Mouse (Mus musculus) myocyte (in vitro differentiated cells): ENCODE results near the gene Gipc1. TPM values are rescaled to one million over a fixed set of nuclear protein-coding genes. Genes with fewer than 3 reads are reported as not detected.

Experiments
- H3K27me3 ChIP-seq: one replicate; pipeline ENCODE4 v1.6.1; 2011; ENCODE audit not compliant: control insufficient read depth, insufficient read depth, insufficient read length
- H3K36me3 ChIP-seq: one replicate; pipeline ENCODE4 v1.6.1; 2011; ENCODE audit not compliant: control insufficient read depth, insufficient read depth
- H3K4me2 ChIP-seq: one replicate; pipeline ENCODE4 v1.6.1; 2011; ENCODE audit warnings: low read depth, control low read depth
- H3K4me3 ChIP-seq: one replicate; pipeline ENCODE4 v1.5.1; 2011; ENCODE audit warnings: mild to moderate bottlenecking, control low read depth, moderate library complexity
- H3K79me2 ChIP-seq: one replicate; pipeline ENCODE4 v1.6.1; 2011; ENCODE audit not compliant: control insufficient read depth, insufficient read depth
- H3ac ChIP-seq: one replicate; pipeline ENCODE4 v1.6.1; 2011; ENCODE audit not compliant: control insufficient read depth, insufficient read length
- CEBPB ChIP-seq: IDR thresholded peaks from 2 replicates; pipeline ENCODE4 v1.6.1; 2011; ENCODE audit warnings: mild to moderate bottlenecking, moderate library complexity; ENCODE audit not compliant: poor library complexity, insufficient read depth, severe bottlenecking
- E2F4 ChIP-seq: IDR thresholded peaks from one replicate; pipeline ENCODE4 v1.6.1; 2011; ENCODE audit warnings: mild to moderate bottlenecking, control low read depth, moderate library complexity; ENCODE audit not compliant: insufficient read depth
- MAX ChIP-seq: IDR thresholded peaks from one replicate; pipeline ENCODE4 v1.6.1; 2011; ENCODE audit warnings: low read depth, mild to moderate bottlenecking, control low read depth
- MYOD1 ChIP-seq, 3 experiments: IDR thresholded peaks; one replicate each; pipeline ENCODE4 v1.6.1; 2011; ENCODE audit warnings: control low read depth in 2 of 3, low read depth in 2 of 3, mild to moderate bottlenecking in 2 of 3, moderate library complexity in 1 of 3; ENCODE audit not compliant: insufficient read length in 2 of 3, control insufficient read depth in 1 of 3
- MYOG ChIP-seq, 3 experiments: IDR thresholded peaks; one replicate each; pipeline ENCODE4 v1.6.1; 2011; ENCODE audit warnings: control low read depth in 2 of 3, low read depth in 2 of 3, mild to moderate bottlenecking in 2 of 3; ENCODE audit not compliant: insufficient read length in 2 of 3, control insufficient read depth in 1 of 3, insufficient read depth in 1 of 3
- POLR2A ChIP-seq: IDR thresholded peaks from one replicate; pipeline ENCODE4 v1.6.1; 2011; ENCODE audit warnings: low read depth, mild to moderate bottlenecking, control low read depth, moderate library complexity; ENCODE audit not compliant: insufficient read length
- POLR2AphosphoS2 ChIP-seq: IDR thresholded peaks from one replicate; pipeline ENCODE4 v1.6.1; 2011; ENCODE audit warnings: low read depth, control low read depth; ENCODE audit not compliant: insufficient read length
- REST ChIP-seq: IDR thresholded peaks from one replicate; pipeline ENCODE4 v1.6.1; 2011; ENCODE audit warnings: mild to moderate bottlenecking, control low read depth, moderate library complexity; ENCODE audit not compliant: insufficient read depth, insufficient read length
- SRF ChIP-seq: IDR thresholded peaks from one replicate; pipeline ENCODE4 v1.6.1; 2011; ENCODE audit warnings: low read depth; ENCODE audit not compliant: control insufficient read depth, insufficient read length
- TCF12 ChIP-seq: IDR thresholded peaks from one replicate; pipeline ENCODE4 v1.6.1; 2011; ENCODE audit warnings: mild to moderate bottlenecking, control low read depth; ENCODE audit not compliant: poor library complexity, insufficient read depth, severe bottlenecking
- USF1 ChIP-seq: IDR thresholded peaks from one replicate; pipeline ENCODE4 v1.6.1; 2011; ENCODE audit warnings: low read depth, mild to moderate bottlenecking, control low read depth, moderate library complexity
- polyA plus RNA-seq: library from polyadenylated mRNA; unstranded; fragments of >200 nt; fragmentation: generic; extraction: Trizol; gene quantifications from one replicate; pipeline ENCODE4 v1.2.1, GENCODE M21; 2012; ENCODE audit warnings: missing spikeins

Gene Gipc1
- polyA plus RNA-seq, 1 experiment = 85.5 TPM

DNA sequence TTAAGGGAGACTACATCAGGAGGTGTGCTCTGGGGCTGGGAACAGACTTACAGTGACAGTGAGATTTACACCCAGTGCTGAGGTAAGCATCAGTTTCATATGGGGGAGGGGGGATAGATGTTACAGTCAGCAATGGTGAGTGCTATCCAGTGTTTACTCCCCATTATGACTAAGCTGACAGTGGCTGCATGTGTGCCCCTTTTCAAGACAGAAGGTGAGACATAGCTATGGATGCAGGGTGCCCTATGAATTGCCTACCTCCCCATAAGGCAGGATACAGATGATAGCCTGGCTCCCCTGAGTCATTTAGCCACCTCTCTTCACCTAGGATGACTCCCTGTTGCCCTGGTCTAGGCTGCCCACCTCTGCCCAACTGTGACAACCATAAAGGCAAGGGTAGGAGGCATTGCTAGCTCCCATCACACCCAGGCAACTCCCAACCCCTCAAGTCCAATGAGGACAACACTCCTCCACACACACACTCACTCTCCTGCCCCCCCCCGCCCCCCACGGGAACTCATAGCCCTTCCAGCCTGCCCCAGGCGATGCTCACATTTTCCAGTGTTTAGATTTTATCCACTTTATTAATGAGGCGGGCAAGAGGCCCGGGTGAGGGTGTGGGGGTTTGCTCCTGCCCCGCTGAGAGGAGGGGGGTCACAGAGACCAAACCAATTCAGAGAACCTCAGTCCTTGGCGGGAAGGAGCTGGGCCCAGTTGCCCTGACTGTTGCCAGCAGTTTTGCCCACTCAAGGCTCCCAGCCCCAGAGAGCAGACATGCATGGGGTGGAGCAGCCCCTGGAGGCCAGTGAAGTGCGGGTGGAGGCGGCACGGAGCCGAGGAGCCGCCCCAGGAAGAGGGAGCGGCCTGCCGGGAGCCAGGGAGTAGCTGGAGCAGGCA lies 13.7 kb downstream of the Gipc1 start, which contains the start of gene Ptger1:
TSS of gene Ptger1 (plus strand) at position 710 of the 897 bp plus-strand sequence.
- Histone ChIP-seq H3K36me3 (peaks cover 4% of the 10 kb centered on the region), H3ac (no peak within 1 kb of the TSS), H3K4me2 (peak within 1 kb of the TSS; percentile 4), H3K27me3 (no peaks in the 10 kb centered on the region), H3K79me2 (no peaks in the 10 kb centered on the region), H3K4me3 (no peak within 1 kb of the TSS)
- TF ChIP-seq TCF12 (no peak), MYOG (IDR thresholded peaks at IDR 0.05; ENCODE audit: control insufficient read depth in 1 of 3, insufficient read depth in 1 of 3, insufficient read length in 2 of 3, low read depth in 2 of 3) (no peak), POLR2AphosphoS2 (peak; percentile 90), CEBPB (no peak), SRF (no peak), MAX (no peak)

DNA sequence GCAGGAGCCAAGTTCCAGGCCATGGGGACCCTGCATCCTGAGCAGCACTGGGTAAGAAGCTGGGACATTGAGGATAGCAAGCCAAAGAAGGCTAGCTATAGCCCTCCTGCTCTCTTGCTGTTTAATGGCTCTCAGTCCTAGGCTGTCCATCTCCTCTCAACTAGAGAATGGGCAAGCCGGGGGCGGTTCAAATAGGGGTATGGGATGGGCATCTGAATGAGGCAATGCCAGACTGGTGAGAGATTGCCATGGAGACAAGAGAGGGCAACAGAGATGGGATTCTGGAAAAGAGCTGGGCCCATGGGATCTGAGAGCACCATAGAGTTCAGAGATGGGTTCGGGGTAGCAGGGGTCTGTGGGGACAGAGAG lies 14.4 kb downstream of the Gipc1 start:
- TF ChIP-seq POLR2AphosphoS2 = no peak
- no peak for TF ChIP-seq SRF
- TF ChIP-seq POLR2A = peak; percentile 39
- Histone ChIP-seq H3K4me3 (no peak overlapping the region), H3ac (no peak overlapping the region), H3K36me3 (peaks cover 4% of the 10 kb centered on the region), H3K27me3 (no peaks in the 10 kb centered on the region), H3K79me2 (no peaks in the 10 kb centered on the region), H3K4me2 (peak overlapping the region; percentile 4)

DNA sequence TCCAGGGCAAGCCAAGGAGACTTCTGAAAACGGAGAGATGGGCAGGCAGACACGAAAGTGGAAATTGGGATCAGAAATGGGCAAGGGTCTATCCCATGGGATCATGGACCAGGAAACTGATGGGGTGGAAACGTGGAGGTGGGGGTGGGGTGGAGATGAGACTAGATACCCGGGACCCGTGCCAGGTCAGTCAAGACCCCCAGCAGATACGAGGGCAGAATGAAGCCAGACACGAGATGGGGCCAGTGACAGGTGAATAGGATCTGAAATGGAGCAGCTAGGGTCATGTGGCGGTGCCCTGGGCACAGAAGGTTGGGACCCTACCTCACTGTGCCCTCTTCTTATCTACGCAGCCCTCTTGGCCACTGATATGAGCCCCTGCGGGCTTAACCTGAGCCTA lies 15.0 kb downstream of the Gipc1 start:
- H3K36me3 ChIP-seq = peaks cover 4% of the 10 kb centered on the region
- no peak overlapping the region for H3K4me3 ChIP-seq
- no peak overlapping the region for H3ac ChIP-seq
- TF ChIP-seq POLR2AphosphoS2 (peak; percentile 28), E2F4 (no peak)
- no peaks in the 10 kb centered on the region for H3K27me3 ChIP-seq
- no peak overlapping the region for H3K4me2 ChIP-seq
- H3K79me2 ChIP-seq = no peaks in the 10 kb centered on the region

DNA sequence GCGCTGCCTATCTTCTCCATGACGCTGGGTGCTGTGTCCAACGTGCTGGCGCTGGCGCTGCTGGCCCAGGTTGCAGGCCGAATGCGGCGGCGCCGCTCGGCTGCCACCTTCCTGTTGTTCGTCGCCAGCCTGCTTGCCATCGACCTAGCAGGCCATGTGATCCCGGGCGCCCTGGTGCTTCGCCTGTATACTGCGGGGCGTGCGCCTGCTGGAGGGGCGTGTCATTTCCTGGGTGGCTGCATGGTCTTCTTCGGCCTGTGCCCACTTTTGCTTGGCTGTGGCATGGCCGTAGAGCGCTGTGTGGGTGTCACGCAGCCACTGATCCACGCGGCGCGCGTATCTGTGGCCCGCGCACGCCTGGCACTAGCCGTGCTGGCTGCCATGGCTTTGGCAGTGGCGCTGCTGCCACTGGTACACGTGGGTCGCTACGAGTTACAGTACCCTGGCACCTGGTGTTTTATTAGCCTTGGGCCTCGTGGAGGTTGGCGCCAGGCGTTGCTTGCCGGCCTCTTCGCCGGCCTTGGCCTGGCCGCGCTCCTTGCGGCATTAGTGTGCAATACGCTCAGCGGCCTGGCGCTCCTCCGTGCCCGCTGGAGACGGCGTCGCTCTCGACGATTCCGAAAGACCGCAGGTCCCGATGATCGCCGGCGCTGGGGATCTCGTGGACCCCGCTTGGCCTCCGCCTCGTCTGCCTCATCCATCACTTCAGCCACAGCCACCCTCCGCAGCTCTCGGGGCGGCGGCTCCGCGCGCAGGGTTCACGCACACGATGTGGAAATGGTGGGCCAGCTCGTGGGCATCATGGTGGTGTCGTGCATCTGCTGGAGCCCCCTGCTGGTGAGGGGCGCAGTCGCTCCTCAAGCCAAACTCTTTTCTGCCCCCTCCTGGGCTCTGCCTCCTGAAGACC lies 15.8 kb downstream of the Gipc1 start:
- H3ac ChIP-seq = no peak overlapping the region
- no peak overlapping the region for H3K4me3 ChIP-seq
- H3K4me2 ChIP-seq = no peak overlapping the region
- TF ChIP-seq POLR2A = peak; percentile 18
- TF ChIP-seq USF1 = no peak
- peak; percentile 47 for TF ChIP-seq POLR2AphosphoS2
- no peak for TF ChIP-seq TCF12
- no peaks in the 10 kb centered on the region for H3K79me2 ChIP-seq
- no peaks in the 10 kb centered on the region for H3K27me3 ChIP-seq
- H3K36me3 ChIP-seq = peaks cover 4% of the 10 kb centered on the region

DNA sequence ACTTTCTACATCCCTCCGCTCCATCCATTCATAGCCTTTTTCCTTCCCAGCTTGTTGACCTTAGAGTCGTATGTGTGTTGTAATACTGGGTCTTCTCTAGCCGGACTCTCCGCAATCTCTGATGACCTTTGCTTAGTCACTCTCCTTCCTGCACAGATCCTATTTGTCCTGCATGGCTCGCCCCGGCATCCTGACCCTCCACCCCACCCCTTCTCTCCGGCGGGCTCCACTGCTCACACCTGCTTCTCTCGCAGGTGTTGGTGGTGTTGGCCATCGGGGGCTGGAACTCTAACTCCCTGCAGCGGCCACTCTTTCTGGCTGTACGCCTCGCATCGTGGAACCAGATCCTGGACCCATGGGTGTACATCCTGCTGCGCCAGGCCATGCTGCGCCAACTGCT lies 16.5 kb downstream of the Gipc1 start:
- no peak overlapping the region for H3K4me2 ChIP-seq
- H3K36me3 ChIP-seq = peaks cover 4% of the 10 kb centered on the region
- H3K27me3 ChIP-seq = no peaks in the 10 kb centered on the region
- H3K79me2 ChIP-seq = no peaks in the 10 kb centered on the region
- no peak overlapping the region for H3K4me3 ChIP-seq
- no peak overlapping the region for H3ac ChIP-seq
- TF ChIP-seq MYOG (IDR thresholded peaks at IDR 0.05; ENCODE audit: control insufficient read depth in 1 of 3, insufficient read depth in 1 of 3, insufficient read length in 2 of 3, low read depth in 2 of 3) = no peak
- TF ChIP-seq MYOD1 (IDR thresholded peaks at IDR 0.05; ENCODE audit: control insufficient read depth in 1 of 3, insufficient read length in 2 of 3, low read depth in 2 of 3) = no peak
- no peak for TF ChIP-seq TCF12
- no peak for TF ChIP-seq E2F4
- no peak for TF ChIP-seq MAX
- no peak for TF ChIP-seq POLR2AphosphoS2
- no peak for TF ChIP-seq POLR2A
- TF ChIP-seq USF1 = no peak

DNA sequence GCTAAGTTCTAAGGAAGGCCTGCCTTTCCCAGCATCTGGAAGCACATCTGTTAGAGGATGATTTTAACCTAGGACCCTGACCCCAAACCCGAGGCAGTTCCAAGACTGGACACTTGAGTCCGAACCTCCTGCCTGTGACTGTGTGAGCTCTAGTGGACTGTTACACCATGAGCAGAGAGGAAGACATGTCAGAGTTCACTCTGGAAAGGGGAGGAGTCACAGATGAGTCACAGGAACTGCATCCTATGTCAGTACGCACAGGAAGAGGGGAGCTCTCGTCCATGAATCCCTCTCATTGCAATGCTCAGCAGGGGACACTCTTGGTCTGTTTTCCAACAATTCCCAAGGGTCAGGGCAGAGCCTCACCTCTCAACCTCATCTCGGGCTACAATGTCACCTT lies 20.5 kb downstream of the Gipc1 start:
- Histone ChIP-seq H3K36me3 (peaks cover 11% of the 10 kb centered on the region), H3K79me2 (no peaks in the 10 kb centered on the region), H3K27me3 (no peaks in the 10 kb centered on the region), H3K4me3 (no peak overlapping the region), H3K4me2 (no peak overlapping the region), H3ac (no peak overlapping the region)
- TF ChIP-seq POLR2A = no peak
- no peak for TF ChIP-seq E2F4
- no peak for TF ChIP-seq SRF
- TF ChIP-seq POLR2AphosphoS2 = no peak
- TF ChIP-seq USF1 = no peak
- TF ChIP-seq MAX = no peak
- TF ChIP-seq REST = no peak
